Mouse (Mus musculus) cortical plate, adult 2 months (tissue): Measurements from ENCODE around the gene Syngr2. TPM values are rescaled to one million over a fixed set of nuclear protein-coding genes. Genes with fewer than 3 reads are reported as not detected.
"Not testable (repeated sequence)": the region's sequence is repeated elsewhere in the genome, so short reads cannot be mapped to it uniquely, and the experiment has no call there.

Source experiments
- H3K27ac ChIP-seq: fragments of 200-500 bp; 2 replicates; pipeline ENCODE4 v1.5.1; 2012; ENCODE audit warnings: low read length, control low read depth, inconsistent platforms; ENCODE audit not compliant: insufficient read depth
- H3K4me1 ChIP-seq: fragments of 200-500 bp; 2 replicates; pipeline ENCODE4 v1.6.1; 2011; ENCODE audit warnings: low read length; ENCODE audit not compliant: control insufficient read depth, insufficient read depth
- H3K4me3 ChIP-seq: fragments of 200-500 bp; 2 replicates; pipeline ENCODE4 v1.5.1; 2011; ENCODE audit warnings: mild to moderate bottlenecking, low read length, control low read depth; ENCODE audit not compliant: insufficient read depth
- CTCF ChIP-seq: fragments of 200-500 bp; IDR thresholded peaks from 2 replicates; pipeline ENCODE4 v1.5.1; 2011; ENCODE audit warnings: mild to moderate bottlenecking, control low read depth, low read length; ENCODE audit not compliant: insufficient read depth; ENCODE audit errors: extremely low read depth
- POLR2A ChIP-seq: fragments of 200-500 bp; IDR thresholded peaks from 2 replicates; pipeline ENCODE4 v1.6.1; 2011; ENCODE audit warnings: mild to moderate bottlenecking, low read length, control low read depth; ENCODE audit not compliant: insufficient read depth; ENCODE audit errors: extremely low read depth
- polyA plus RNA-seq: library from polyadenylated mRNA; depleted of rRNA; stranded (reverse); fragments of >200 nt; gene quantifications from 2 replicates; pipeline ENCODE4 v1.2.3, GENCODE M21; 2012

Gene Syngr2
- polyA plus RNA-seq, 1 experiment: 13.5 TPM

DNA sequence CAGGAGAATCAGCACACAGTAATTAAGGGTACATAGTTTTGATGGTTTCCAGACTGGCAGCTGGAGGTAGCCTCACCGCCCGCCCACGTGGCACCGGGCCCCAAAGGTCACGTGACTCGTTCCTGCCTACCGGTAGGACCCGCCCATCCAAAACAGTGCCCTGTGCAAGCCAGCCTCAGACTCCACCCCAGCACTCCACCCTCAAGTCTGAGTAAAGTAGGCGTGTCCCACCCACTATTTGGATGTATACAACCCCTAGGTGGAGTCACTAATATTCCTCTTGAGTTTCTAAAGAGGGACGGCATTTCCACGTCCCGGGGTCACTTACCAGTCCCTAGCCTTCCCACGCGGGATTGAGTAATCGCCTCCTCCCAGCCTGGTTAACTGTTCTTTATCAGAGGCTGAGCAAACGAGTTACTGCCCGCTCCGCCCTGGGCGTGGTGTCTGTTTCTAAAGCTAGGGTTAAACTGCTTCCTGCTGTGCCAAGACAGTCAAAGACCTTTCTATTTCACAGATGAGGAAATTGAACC, 28.8 kb upstream of the Syngr2 start:
- H3K4me1 ChIP-seq: no peaks in the 10 kb centered on the region
- H3K4me3 ChIP-seq: peak overlapping the region; percentile 2; the same call in 1 of the 2 replicates
- no peak for TF ChIP-seq CTCF
- no peak for TF ChIP-seq POLR2A
- H3K27ac ChIP-seq: no peak overlapping the region

DNA sequence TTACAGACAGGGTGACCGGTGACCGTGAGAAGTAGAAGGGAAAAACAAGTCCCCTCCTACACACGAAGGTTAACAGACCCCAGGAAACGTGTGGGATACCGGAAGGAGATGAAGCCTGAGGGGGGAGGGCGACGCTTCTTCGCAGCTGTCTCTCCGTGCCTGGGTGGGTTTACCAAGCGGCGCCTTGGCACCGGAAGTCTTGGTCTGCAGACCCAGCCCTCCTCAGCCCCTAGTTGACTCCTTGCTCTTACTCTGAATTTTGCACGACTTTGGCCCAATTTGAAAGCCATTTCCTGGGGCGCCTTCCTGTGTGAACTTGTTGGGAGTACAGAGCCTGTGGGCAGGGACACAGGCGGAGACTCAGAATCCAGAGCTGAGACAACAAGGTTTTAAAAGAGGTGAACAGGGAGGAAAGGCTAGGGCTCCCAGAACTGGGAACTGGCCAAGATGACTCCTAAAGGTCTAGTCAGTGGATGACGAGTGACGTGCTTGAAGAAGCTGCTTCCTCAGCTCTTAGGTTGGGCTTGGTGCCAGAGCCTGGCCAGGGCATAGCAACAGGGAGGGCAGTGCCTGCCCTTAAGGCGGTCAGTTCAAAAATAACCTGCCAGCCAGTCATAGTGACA, 28.2 kb upstream of the Syngr2 start:
- no peak overlapping the region for H3K27ac ChIP-seq
- no peak for TF ChIP-seq CTCF
- no peak for TF ChIP-seq POLR2A
- no peaks in the 10 kb centered on the region for H3K4me1 ChIP-seq
- H3K4me3 ChIP-seq: no peak overlapping the region

DNA sequence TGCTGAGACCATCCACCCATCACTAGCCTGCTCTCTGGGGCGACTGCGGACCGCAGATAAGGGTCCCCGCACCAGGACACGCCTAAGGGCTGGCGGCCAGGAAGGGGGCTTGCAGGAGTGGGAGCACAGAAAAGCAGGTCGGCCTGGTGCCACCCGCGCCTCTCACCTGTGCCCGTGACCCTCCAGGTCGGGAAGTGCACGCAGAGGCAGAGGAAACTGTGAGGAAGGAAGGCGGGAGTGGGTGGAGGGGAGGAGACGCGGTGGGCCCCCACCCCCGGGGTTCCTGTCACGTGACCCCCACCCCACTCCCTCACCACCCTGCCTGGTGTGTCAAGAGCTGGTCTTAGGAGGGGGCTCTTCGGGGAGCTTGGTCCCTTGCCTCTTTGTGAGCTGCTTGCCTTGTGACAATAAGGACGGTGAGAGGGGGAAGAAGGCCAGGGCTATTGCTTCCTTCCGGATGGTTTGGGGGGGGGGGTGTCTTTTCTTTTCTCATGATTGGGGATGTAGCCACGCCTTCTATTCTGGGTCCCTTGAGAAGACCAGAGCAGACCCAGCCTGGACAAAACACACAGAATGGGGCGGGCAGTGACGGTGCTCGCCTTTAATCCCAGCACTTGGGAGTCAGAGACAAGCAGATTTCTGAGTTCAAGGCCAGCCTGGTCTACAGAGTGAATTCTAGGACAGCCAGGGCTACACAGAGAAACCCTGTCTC, 27.3 kb upstream of the Syngr2 start, which contains the start of the genes Tmc8 and Tmc6:
Gene Tmc8, plus strand, starts transcription at position 84 of the 712 bp plus-strand sequence.
Gene Tmc6, minus strand, starts transcription at position 206 of the 712 bp plus-strand sequence.
- no peaks in the 10 kb centered on the region for H3K4me1 ChIP-seq
- H3K4me3 ChIP-seq: 0 out of 2 replicates have a peak within 1 kb of the TSS, but pooled peaks have one; percentile 2
- TF ChIP-seq CTCF (no peak), POLR2A (no peak)
- no peak within 1 kb of the TSS for H3K27ac ChIP-seq

DNA sequence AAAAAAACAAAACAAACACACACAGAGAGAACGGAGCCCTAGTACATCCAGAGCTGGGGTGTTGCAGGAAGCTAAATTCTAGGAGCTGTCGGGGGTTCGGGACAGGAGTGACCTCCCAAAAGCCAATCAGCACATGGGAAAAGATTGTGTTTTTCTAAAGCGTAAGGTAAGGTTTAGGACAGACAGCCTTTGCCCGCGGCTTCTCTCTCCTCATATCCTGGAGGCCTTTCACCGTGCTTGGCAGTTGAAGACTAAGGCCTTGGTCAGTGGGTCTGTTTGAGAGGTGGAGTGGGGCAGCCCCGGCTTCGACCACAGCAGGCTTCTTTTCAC, 26.8 kb upstream of the Syngr2 start:
- Histone ChIP-seq H3K27ac (no peak overlapping the region), H3K4me3 (no peak overlapping the region), H3K4me1 (no peaks in the 10 kb centered on the region)
- no peak for TF ChIP-seq CTCF
- no peak for TF ChIP-seq POLR2A

DNA sequence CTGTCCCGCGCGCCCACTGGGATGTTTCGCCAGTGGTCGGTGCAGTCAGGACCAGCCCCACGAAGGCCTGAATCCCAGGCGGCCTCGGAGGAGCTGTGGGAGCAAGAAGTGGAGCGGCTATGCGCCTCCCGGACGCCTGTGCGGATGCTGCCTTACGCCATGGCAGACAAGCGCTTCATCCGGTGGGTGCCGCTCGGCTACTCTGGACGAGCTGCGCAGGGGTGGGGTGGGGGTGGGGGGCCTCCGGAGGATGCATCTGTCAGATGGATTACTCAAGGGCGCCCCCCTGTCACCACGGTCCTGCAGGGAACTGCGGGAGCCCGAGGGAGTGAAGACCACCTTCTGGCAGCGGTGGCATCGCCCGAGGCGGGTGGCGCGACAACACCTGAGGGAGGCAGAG, 26.4 kb upstream of the Syngr2 start:
- TF ChIP-seq CTCF: 0 out of 2 replicates have a peak, but pooled peaks have one; percentile 13
- no peak for TF ChIP-seq POLR2A

DNA sequence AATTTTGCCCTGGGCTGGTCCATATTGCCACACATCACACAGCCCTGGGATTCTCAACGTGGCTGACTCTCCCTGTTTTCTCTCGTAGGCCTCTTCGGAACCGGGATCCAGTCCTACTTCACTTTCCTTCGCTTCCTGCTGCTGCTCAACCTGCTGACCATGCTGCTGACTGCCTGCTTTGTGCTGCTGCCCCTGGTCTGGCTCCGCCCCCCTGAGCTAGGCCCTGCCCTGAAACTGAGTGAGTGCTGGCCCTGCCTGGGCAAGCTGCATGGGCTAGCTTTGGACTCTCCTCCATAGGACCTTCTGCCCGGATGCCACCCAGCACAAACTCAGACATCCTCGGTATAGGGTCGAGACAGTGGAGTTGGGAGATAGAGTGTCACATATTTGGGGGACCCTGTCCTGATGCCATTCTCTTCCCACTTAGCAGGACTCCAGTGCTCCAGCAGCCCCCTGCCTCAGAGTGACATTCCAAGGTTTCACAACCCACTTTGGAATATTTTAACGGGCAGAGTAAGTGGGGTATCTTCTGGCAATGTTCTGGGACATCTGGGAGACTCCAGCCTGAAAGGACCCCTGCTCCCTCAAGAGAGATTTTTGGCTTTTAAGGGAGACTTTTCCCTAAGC, 25.7 kb upstream of the Syngr2 start:
- Histone ChIP-seq H3K4me1 (no peaks in the 10 kb centered on the region), H3K27ac (no peak overlapping the region), H3K4me3 (no peak overlapping the region)
- no peak for TF ChIP-seq CTCF
- no peak for TF ChIP-seq POLR2A

More for the DNA sequence above, 26.4 kb upstream of the Syngr2 start:
- no peaks in the 10 kb centered on the region for H3K4me1 ChIP-seq
- H3K4me3 ChIP-seq: 0 out of 2 replicates have a peak overlapping the region, but pooled peaks have one; percentile 2
- no peak overlapping the region for H3K27ac ChIP-seq

DNA sequence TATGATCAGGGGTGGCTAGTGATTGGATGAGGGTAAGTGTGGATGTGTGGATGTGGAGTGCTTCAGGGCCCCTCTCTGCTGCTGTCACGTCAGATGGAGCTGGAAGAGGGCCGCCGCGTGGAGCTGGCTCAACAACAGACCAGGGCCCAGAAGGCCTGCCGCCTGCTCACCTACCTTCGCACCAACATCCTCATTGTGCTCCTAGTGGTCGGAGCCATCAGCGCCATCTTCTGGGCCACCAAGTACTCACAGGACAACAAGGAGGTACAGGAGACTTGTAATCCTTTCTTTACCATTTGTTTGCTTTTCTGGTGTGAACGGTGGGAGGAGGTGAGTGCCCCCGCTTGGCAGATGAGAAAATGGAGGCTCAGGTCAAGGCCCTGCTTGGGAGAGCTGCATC, 23.2 kb upstream of the Syngr2 start:
- no peak overlapping the region for H3K27ac ChIP-seq
- no peaks in the 10 kb centered on the region for H3K4me1 ChIP-seq
- H3K4me3 ChIP-seq: no peak overlapping the region
- TF ChIP-seq CTCF (peak; percentile 76), POLR2A (no peak)

DNA sequence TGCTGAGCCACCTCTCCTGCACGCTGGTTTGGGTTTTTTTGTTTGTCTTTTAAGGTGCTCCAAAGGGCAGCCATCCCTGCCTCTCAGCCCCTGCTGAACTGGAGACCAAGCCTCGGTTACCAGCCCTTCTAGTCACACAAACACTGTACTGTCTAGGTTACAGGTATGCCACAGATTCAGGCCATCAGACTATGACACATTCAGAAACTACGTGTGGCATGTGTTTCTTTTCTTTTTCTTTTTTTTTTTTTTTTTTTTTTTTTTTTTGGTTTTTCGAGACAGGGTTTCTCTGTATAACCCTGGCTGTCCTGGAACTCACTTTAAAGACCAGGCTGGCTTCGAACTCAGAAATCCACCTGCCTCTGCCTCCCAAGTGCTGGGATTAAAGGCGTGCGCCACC, 21.0 kb upstream of the Syngr2 start:
- H3K4me3 ChIP-seq, H3K4me1 ChIP-seq: not testable (repeated sequence)

DNA sequence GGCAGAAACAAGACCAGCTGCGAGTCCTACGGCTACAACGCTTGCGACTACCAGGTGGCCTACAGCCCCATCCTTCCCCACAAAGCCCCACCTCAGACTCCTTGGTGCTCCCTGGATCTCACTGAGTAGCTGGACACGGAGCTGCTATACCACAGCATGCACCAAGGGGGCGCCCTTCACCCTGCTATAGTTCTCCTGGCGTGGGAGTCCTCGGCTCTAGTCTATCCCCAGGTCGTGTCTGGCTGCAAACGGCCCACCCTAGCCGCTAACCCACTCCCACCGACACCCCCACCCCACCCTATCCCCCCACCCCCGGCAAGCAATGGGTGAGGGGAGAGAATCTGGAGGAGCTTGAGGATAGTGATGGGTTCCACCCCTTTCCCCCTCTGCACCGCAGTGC, 19.2 kb upstream of the Syngr2 start:
- Histone ChIP-seq H3K4me1 (no peaks in the 10 kb centered on the region), H3K4me3 (no peak overlapping the region), H3K27ac (no peak overlapping the region)
- TF ChIP-seq CTCF: peak; percentile 74
- TF ChIP-seq POLR2A: no peak

More for the DNA sequence above, 21.0 kb upstream of the Syngr2 start:
- not testable (repeated sequence) for H3K27ac ChIP-seq
